Mouse (Mus musculus) hindbrain, embryonic 16.5 days (tissue): ENCODE measurements around the gene Vav2. TPM values are rescaled to one million over a fixed set of nuclear protein-coding genes. Genes with fewer than 3 reads are reported as not detected.
A peak's percentile ranks its signal among the peaks of the same experiment; 100 is the strongest.

ENCODE experiments used
- ATAC-seq: fragments of 200-750 bp; cut with Nextera tagmentation; 2 replicates; pipeline ENCODE4 v1.8.0; 2017; ENCODE audit warnings: moderate TSS enrichment, moderate library complexity
- H3K27ac ChIP-seq: fragments of 300-500 bp; sonication (generic); 2 replicates; pipeline ENCODE4 v1.5.1; 2014; ENCODE audit warnings: low read depth, mild to moderate bottlenecking, control low read depth, low read length, moderate library complexity
- H3K27me3 ChIP-seq: fragments of 300-500 bp; sonication (generic); replicated peaks from 2 replicates; pipeline ENCODE4 v1.6.1; 2014; ENCODE audit warnings: low read length; ENCODE audit not compliant: control insufficient read depth, insufficient read depth
- H3K36me3 ChIP-seq: fragments of 300-500 bp; sonication (generic); 2 replicates; pipeline ENCODE4 v1.6.1; 2014; ENCODE audit warnings: mild to moderate bottlenecking, low read length, moderate library complexity, mixed read lengths; ENCODE audit not compliant: control insufficient read depth, insufficient read depth
- H3K4me1 ChIP-seq: fragments of 300-500 bp; sonication (generic); 2 replicates; pipeline ENCODE4 v1.6.1; 2014; ENCODE audit warnings: low read depth, low read length; ENCODE audit not compliant: control insufficient read depth, insufficient read depth
- H3K4me2 ChIP-seq: fragments of 300-500 bp; sonication (generic); 2 replicates; pipeline ENCODE4 v1.6.1; 2014; ENCODE audit warnings: mild to moderate bottlenecking, low read length, control low read depth, moderate library complexity
- H3K4me3 ChIP-seq: fragments of 300-500 bp; sonication (generic); 2 replicates; pipeline ENCODE4 v1.5.1; 2014; ENCODE audit warnings: mild to moderate bottlenecking, low read length, control low read depth, moderate library complexity
- H3K9ac ChIP-seq: fragments of 300-500 bp; sonication (generic); 2 replicates; pipeline ENCODE4 v1.6.1; 2014; ENCODE audit warnings: low read depth, mild to moderate bottlenecking, control low read depth, low read length, moderate library complexity
- H3K9me3 ChIP-seq: fragments of 300-500 bp; sonication (generic); 2 replicates; pipeline ENCODE4 v1.6.1; 2014; ENCODE audit warnings: mild to moderate bottlenecking, low read length, moderate library complexity; ENCODE audit not compliant: control insufficient read depth
- WGBS: fragments of 180-500 bp; shearing (Covaris S2); extraction: QIAGEN DNeasy Blood & Tissue Kit; methylation state at CpG from one replicate; pipeline ENCODE4 v1.1.7; 2014; 5-methylcytosine and 5-hydroxymethylcytosine counted together
- polyA plus RNA-seq: library from polyadenylated mRNA; unstranded; fragments of >200 nt; fragmentation: Nextera tagmentation; extraction: Ambion mirVana; gene quantifications from 2 replicates; pipeline ENCODE4 v1.2.1, GENCODE M21; 2015

The Vav2 gene
- polyA plus RNA-seq, 1 experiment from 2014 or later = 10.4 TPM

DNA sequence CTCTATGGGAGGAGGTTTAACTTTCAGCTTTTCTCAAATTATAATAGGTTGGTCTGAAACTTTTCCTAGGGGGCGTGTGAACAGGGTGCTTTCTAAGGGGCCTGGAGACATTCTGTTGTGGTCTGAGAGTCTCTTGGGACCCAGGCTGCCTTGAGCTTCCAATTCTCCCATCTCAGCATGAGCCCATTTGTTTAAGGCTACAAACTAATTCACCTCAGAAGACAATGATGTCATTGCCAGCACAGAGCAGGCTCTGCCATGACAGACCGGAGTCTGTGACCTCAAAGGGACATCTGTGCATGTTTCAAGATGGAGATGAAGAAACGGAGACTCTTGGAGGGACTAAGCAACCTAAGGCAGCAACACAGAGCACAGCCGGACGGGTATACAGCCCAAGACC, 112.6 kb downstream of the Vav2 start:
- no peaks in the 10 kb centered on the region for H3K27me3 ChIP-seq
- H3K4me2 ChIP-seq = no peak overlapping the region
- no peaks in the 10 kb centered on the region for H3K9me3 ChIP-seq
- H3K4me1 ChIP-seq = peaks cover 3% of the 10 kb centered on the region; the same call in 1 of the 2 replicates
- 87% methylated on average over 5 of the region's 5 CpGs for WGBS
- H3K9ac ChIP-seq = no peak overlapping the region
- H3K4me3 ChIP-seq = no peak overlapping the region
- H3K36me3 ChIP-seq = no peaks in the 10 kb centered on the region
- H3K27ac ChIP-seq = no peak overlapping the region
- no peak for ATAC-seq

DNA sequence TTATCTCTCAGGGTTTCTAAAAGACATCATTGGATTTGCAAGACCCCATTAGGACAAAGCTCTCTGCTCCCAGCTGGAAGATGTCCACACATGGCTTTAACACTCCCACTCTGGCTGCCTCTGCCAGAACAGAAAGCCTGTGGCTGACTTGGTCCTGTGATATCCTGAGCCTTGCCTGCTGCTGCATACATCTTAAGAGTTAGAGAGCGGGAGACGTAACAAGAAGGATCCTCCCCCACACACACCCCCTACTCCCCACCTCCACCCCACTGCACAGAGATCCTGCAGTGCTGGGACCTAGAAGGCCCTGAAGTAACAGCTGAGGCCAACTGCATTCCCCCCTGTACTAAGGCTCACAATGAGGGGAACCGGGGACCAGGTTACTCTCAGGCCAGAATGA, 114.3 kb downstream of the Vav2 start:
- Histone ChIP-seq H3K27me3 (no peaks in the 10 kb centered on the region), H3K4me1 (no peaks in the 10 kb centered on the region; the same call in 1 of the 2 replicates), H3K4me2 (no peak overlapping the region), H3K9ac (peak overlapping the region; percentile 4; the same call in 1 of the 2 replicates), H3K27ac (no peak overlapping the region), H3K36me3 (no peaks in the 10 kb centered on the region), H3K9me3 (no peaks in the 10 kb centered on the region), H3K4me3 (no peak overlapping the region)
- 60% methylated on average over 3 of the region's 3 CpGs for WGBS
- no peak for ATAC-seq

DNA sequence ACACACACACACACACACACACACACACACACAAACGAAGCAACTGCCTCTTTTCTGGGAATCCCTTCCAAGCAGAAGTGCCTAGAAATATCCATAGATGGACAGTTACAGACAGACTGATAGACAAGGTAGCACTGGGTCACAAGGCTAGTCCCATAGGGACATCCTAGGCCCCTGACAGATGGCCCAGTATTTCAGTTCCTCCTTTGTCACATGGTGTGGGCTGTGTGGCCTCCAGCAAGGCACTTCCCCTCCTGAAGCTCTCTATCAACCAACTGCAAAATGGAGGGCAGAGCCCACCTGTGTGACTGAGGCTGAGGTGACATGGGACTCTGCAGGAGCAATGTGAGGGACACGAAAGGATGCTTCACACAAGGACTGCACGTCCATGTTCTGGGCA, 115.2 kb downstream of the Vav2 start:
- ATAC-seq = no peak
- H3K4me1 ChIP-seq = no peaks in the 10 kb centered on the region; the same call in 1 of the 2 replicates
- WGBS = 91% methylated on average over 3 of the region's 3 CpGs

DNA sequence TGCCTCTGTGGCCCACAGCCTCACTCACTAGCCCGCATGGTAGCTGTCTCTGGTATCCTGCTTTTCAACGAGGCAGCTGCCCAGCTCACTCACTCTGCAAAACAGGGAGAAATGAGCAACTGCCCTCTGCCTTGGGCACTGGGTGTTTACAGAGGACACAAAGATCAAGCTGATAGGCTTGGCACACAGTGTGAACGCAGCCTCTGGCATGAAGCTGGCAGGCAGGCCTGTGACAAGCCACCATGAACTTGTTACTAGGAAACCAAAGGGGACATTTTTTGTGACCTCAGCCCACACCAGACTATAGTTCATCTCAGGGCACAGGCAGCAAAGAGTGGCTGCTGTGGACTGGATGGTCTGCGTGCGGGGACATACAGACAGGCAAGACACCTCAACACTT, 115.9 kb downstream of the Vav2 start:
- Histone ChIP-seq H3K9ac (no peak overlapping the region), H3K4me3 (no peak overlapping the region), H3K4me2 (no peak overlapping the region), H3K4me1 (no peaks in the 10 kb centered on the region; the same call in 1 of the 2 replicates), H3K36me3 (no peaks in the 10 kb centered on the region), H3K9me3 (no peaks in the 10 kb centered on the region), H3K27me3 (no peaks in the 10 kb centered on the region), H3K27ac (no peak overlapping the region)
- no peak for ATAC-seq
- WGBS = 77% methylated on average over 5 of the region's 5 CpGs

More for the DNA sequence above, 115.2 kb downstream of the Vav2 start:
- Histone ChIP-seq H3K9me3 (no peaks in the 10 kb centered on the region), H3K36me3 (no peaks in the 10 kb centered on the region), H3K4me3 (no peak overlapping the region), H3K27me3 (no peaks in the 10 kb centered on the region), H3K4me2 (no peak overlapping the region), H3K27ac (no peak overlapping the region), H3K9ac (no peak overlapping the region)

DNA sequence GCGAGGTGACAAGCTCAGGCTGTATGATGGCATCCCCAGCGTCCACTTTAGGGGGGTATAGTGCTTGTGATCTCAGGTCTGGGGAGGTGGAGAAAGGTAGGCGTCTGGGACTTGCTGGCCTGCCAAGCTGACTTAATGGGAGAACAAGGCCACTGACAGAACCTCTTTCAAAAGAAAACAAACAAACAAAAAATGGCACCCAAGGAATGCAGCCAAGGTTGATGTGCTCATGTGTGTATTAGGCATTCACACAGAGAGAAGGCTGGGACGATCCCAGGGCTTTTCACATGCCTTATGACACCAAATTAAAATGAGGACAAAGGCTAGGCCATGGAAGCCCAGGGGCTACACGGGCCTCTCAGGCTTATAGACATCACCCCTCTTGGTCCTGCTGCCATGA, 116.6 kb downstream of the Vav2 start:
- 69% methylated on average over 5 of the region's 5 CpGs for WGBS
- Histone ChIP-seq H3K27ac (no peak overlapping the region), H3K4me3 (no peak overlapping the region), H3K36me3 (no peaks in the 10 kb centered on the region), H3K9ac (no peak overlapping the region), H3K4me1 (no peaks in the 10 kb centered on the region; the same call in 1 of the 2 replicates), H3K27me3 (no peaks in the 10 kb centered on the region), H3K9me3 (no peaks in the 10 kb centered on the region), H3K4me2 (no peak overlapping the region)
- no peak for ATAC-seq

DNA sequence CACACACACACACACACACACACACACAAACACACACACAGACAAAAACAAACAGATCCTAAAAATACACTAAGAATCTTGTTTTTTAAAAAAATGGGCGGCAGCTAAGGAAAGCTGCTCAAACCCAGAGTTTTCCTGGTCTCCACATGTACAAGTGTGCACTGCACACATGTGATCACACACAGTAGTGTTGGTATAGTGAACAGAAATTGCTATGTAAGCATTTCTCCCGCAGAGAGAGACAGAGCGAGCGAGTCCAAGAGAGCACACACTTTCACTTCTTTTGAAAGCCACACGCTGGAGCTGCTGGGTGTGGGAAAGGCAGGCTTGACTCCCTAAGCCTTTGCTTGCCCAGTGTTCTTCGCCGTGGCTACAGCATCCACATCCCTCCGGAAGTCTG, 120.2 kb downstream of the Vav2 start:
- no peak overlapping the region for H3K27ac ChIP-seq
- no peak overlapping the region for H3K4me2 ChIP-seq
- no peak for ATAC-seq
- H3K36me3 ChIP-seq = no peaks in the 10 kb centered on the region
- H3K4me3 ChIP-seq = no peak overlapping the region
- no peak overlapping the region for H3K9ac ChIP-seq
- WGBS = 80% methylated on average over 8 of the region's 8 CpGs
- H3K27me3 ChIP-seq = no peaks in the 10 kb centered on the region
- H3K9me3 ChIP-seq = no peaks in the 10 kb centered on the region
- H3K4me1 ChIP-seq = peaks cover 18% of the 10 kb centered on the region

DNA sequence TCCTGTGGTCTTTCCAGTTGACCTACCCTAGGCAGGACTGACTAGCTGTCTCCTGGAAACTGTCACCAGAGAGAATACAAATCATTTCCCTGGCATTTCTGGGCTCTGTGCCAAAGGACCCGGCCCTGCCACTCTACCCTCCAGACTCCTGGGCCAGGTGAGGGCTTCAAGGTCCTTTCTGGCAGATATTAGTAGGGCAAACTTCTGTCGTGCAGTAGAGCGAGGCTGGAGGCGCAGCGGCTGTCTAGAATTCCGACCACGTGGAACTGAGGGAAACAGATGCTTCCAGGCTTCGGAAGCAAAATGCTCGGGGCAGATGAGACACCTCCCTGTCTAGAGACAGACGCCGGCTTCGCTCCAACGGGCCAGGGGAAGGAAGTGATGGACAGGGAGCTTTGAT, 122.1 kb downstream of the Vav2 start:
- 0 out of 2 replicates have a peak, but pooled peaks have one; percentile 8 for ATAC-seq
- H3K4me1 ChIP-seq = peaks cover 27% of the 10 kb centered on the region
- 46% methylated on average over 13 of the region's 13 CpGs for WGBS

DNA sequence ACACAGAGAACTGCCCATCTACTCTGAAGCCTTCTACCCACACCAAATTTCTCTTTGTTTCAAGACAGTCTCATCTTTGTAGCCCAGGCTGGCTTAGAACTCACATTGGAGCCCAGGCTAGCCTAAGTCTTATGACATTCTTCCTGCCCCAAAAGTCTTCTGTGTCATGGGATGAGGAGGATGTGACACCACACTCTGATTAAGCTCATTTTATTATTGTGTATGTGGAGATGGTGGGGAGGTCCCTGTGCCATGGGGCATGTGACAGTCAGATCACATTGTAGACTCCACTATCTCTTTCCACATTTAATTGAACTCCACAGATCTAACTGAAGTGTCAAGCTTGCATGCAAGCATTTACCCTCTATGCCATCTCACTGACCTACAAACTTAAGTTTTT, 122.8 kb downstream of the Vav2 start:
- ATAC-seq = no peak
- Histone ChIP-seq H3K4me1 (peaks cover 27% of the 10 kb centered on the region), H3K4me2 (no peak overlapping the region), H3K4me3 (no peak overlapping the region), H3K27me3 (no peaks in the 10 kb centered on the region), H3K36me3 (no peaks in the 10 kb centered on the region), H3K27ac (no peak overlapping the region), H3K9ac (no peak overlapping the region), H3K9me3 (no peaks in the 10 kb centered on the region)

More for the DNA sequence above, 122.1 kb downstream of the Vav2 start:
- H3K36me3 ChIP-seq = no peaks in the 10 kb centered on the region
- H3K9me3 ChIP-seq = no peaks in the 10 kb centered on the region
- H3K27ac ChIP-seq = no peak overlapping the region
- H3K9ac ChIP-seq = no peak overlapping the region
- H3K27me3 ChIP-seq = no peaks in the 10 kb centered on the region
- H3K4me3 ChIP-seq = no peak overlapping the region
- no peak overlapping the region for H3K4me2 ChIP-seq

DNA sequence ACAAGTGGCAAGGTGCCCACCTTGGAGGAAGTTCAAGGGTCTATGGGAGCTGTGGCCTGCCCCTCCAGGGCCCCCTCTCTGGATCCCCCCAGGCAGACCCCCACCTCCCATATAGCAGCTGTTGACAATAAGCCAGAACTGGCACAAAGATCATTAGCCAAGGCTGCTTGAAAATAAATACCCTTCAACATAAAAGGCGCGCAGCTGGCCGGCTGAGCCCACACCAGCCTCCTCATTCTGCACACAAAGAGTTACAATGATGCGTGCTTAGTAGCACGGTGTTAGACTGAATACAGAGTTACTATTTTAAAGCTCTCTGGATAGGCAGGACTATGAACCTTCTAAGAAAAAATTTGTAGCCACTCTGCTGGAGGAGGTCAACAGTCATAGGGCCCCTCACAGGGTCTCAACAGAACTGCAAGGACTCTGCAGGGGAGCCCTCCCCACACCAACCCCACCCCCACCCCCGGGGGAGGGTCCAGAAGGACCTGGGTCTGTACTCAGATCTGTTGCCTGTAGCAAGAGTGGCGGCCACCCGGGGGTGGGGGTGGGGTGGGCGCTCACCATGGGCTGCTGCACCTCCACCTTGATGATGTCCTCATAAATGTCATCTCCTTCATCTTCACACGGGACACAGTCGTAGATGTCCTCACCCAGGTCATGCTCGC, 125.3 kb downstream of the Vav2 start:
- no peak overlapping the region for H3K4me3 ChIP-seq
- no peak overlapping the region; the same call in 1 of the 2 replicates for H3K4me2 ChIP-seq
- no peaks in the 10 kb centered on the region for H3K36me3 ChIP-seq
- H3K9me3 ChIP-seq = no peaks in the 10 kb centered on the region
- peak overlapping the region; percentile 55 for H3K27ac ChIP-seq
- ATAC-seq = peak; percentile 73
- H3K9ac ChIP-seq = peak overlapping the region; percentile 48; the same call in 1 of the 2 replicates
- peaks cover 27% of the 10 kb centered on the region for H3K4me1 ChIP-seq
- H3K27me3 ChIP-seq = no peaks in the 10 kb centered on the region
- WGBS = 31% methylated on average over 12 of the region's 12 CpGs
